Mouse (Mus musculus) MEL (cell line): ENCODE data around the gene Dstyk.

Source experiments
- BHLHE40 ChIP-seq: IDR thresholded peaks from 2 replicates; pipeline ENCODE4 v1.6.1; 2012; ENCODE audit warnings: low read depth, mild to moderate bottlenecking, inconsistent platforms, low read length, improper control_type of control experiment, borderline replicate concordance
- CHD2 ChIP-seq: IDR thresholded peaks from 2 replicates; pipeline ENCODE4 v1.6.1; 2011; ENCODE audit warnings: low read length, improper control_type of control experiment
- CTCF ChIP-seq, 3 experiments: IDR thresholded peaks in 2 of 3; conservative IDR thresholded peaks in 1 of 3; 2 replicates each; pipeline ENCODE4 v1.5.1; 2011 to 2012; ENCODE audit warnings: low read length in 3 of 3, low read depth in 2 of 3, mild to moderate bottlenecking in 2 of 3, improper control_type of control experiment in 1 of 3, inconsistent platforms in 1 of 3, mixed read lengths in 1 of 3, moderate library complexity in 1 of 3; ENCODE audit not compliant: control insufficient read depth in 1 of 3, insufficient read depth in 1 of 3, poor library complexity in 1 of 3, severe bottlenecking in 1 of 3
- EP300 ChIP-seq, 2 experiments: IDR thresholded peaks; 2 replicates each; pipeline ENCODE4 v1.6.1; 2011; ENCODE audit warnings: improper control_type of control experiment in 2 of 2, low read length in 2 of 2, low read depth in 1 of 2, mild to moderate bottlenecking in 1 of 2
- KAT2A ChIP-seq: conservative IDR thresholded peaks from 2 replicates; pipeline ENCODE4 v1.6.1; 2012; ENCODE audit warnings: low read depth, low read length, improper control_type of control experiment, inconsistent platforms
- MAZ ChIP-seq: IDR thresholded peaks from 2 replicates; pipeline ENCODE4 v1.6.1; 2012; ENCODE audit warnings: low read depth, mild to moderate bottlenecking, inconsistent platforms, low read length, improper control_type of control experiment
- POLR2A ChIP-seq, 2 experiments: IDR thresholded peaks; 2 replicates each; pipeline ENCODE4 v1.6.1; 2011 to 2012; ENCODE audit warnings: low read length in 2 of 2, mild to moderate bottlenecking in 2 of 2, control low read depth in 1 of 2, improper control_type of control experiment in 1 of 2, low read depth in 1 of 2, moderate library complexity in 1 of 2; ENCODE audit not compliant: control insufficient read depth in 1 of 2, insufficient read depth in 1 of 2, poor library complexity in 1 of 2
- POLR2AphosphoS2 ChIP-seq: IDR thresholded peaks from 2 replicates; pipeline ENCODE4 v1.6.1; 2011; ENCODE audit warnings: low read length, improper control_type of control experiment
- RCOR1 ChIP-seq: IDR thresholded peaks from 2 replicates; pipeline ENCODE4 v1.6.1; 2012; ENCODE audit warnings: low read depth, mild to moderate bottlenecking, inconsistent platforms, low read length, improper control_type of control experiment
- SMC3 ChIP-seq: IDR thresholded peaks from 2 replicates; pipeline ENCODE4 v1.6.1; 2011; ENCODE audit warnings: low read depth, low read length, improper control_type of control experiment
- TAL1 ChIP-seq: IDR thresholded peaks from 2 replicates; pipeline ENCODE4 v1.6.1; 2012; ENCODE audit warnings: mild to moderate bottlenecking, inconsistent platforms, low read length, moderate library complexity, mixed read lengths
- TCF12 ChIP-seq: IDR thresholded peaks from 2 replicates; pipeline ENCODE4 v1.6.1; 2014; ENCODE audit warnings: low read depth, mild to moderate bottlenecking, inconsistent platforms, low read length, improper control_type of control experiment, moderate library complexity
- UBTF ChIP-seq: IDR thresholded peaks from 2 replicates; pipeline ENCODE4 v1.6.1; 2012; ENCODE audit warnings: low read depth, mild to moderate bottlenecking, inconsistent platforms, low read length, improper control_type of control experiment, moderate library complexity, borderline replicate concordance; ENCODE audit not compliant: insufficient read depth
- ZNF384 ChIP-seq: IDR thresholded peaks from 2 replicates; pipeline ENCODE4 v1.6.1; 2012; ENCODE audit warnings: low read depth, mild to moderate bottlenecking, inconsistent platforms, low read length, improper control_type of control experiment

GRCm38 (mm10) chr1:132400538-132400937 is 16.8 kb upstream of the Dstyk start:
- TF ChIP-seq CTCF (IDR thresholded peaks at IDR 0.05 in 2 of 3, conservative IDR thresholded peaks at IDR 0.05 in 1 of 3; ENCODE audit: control insufficient read depth in 1 of 3, insufficient read depth in 1 of 3, low read depth in 2 of 3, low read length in 3 of 3, poor library complexity in 1 of 3, severe bottlenecking in 1 of 3) (no peak), TCF12 (no peak), POLR2A (IDR thresholded peaks at IDR 0.05; ENCODE audit: control insufficient read depth in 1 of 2, insufficient read depth in 1 of 2, low read depth in 1 of 2, low read length in 2 of 2, poor library complexity in 1 of 2) (no peak), KAT2A (no peak), SMC3 (no peak), RCOR1 (no peak), BHLHE40 (no peak), CHD2 (no peak), EP300 (IDR thresholded peaks at IDR 0.05; ENCODE audit: low read depth in 1 of 2, low read length in 2 of 2) (no peak), ZNF384 (no peak), UBTF (no peak), POLR2AphosphoS2 (no peak), MAZ (no peak), TAL1 (no peak)
